Comparison of ENCODE assay signal across 8 mouse cellular contexts in the genomic region with DNA sequence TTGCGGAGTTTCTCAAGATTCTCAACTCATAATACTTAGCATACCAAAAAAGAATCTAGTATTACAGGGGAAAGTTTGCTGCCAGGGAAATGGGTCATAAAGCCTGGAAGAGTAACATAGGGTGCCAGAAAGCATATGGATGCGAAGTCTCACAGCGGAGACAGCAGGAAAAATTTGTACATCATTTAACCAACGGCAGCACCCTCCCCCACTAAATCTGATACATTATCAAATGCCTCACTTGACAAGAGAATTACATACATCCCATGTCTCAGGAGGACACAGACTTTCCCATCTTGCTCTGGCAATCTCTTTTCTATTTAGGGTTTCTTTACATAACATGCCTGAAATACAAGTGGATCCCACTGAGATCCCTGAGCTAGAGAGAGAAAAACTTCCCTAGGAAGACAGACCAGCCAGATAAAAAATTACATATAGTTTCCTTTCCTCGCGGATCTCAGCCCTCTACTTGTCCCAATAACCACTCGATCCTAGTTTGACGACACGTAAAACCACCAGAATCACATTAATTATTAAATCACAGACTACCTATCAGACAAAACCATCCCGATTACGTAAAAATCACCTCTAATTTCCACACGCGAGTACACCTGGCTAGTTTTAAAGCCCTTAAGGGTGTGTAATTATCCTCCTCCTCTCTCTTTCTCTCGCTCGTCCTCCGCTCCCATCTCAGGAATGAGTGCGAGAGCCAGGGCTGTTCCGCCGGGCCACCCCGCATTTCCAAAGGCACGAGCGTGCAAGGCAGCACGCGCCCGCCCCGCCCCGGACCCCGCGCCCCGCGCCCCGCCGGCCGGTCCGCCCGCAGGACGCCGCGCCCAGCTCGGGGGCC.
A peak's percentile ranks its signal among the peaks of the same experiment; 100 is the strongest.
DNase-seq lines count a peak whose midpoint lies in the region; ATAC-seq lines count a peak whose summit lies in the region.

No protein-coding gene starts in this region.

- peaks cover 2% of the 10 kb centered on the region; the same call in 1 of the 2 replicates for H3K4me1 ChIP-seq in brown adipose tissue, adult 24 weeks (ENCODE audit: control insufficient read depth, insufficient read depth, insufficient read length, low read length)
- peaks cover 36% of the 10 kb centered on the region for H3K4me1 ChIP-seq in forebrain, embryonic 16.5 days (replicated peaks; ENCODE audit: control insufficient read depth, insufficient read depth, low read length)
- H3K4me1 ChIP-seq in neural tube, embryonic 15.5 days = peaks cover 48% of the 10 kb centered on the region

- H3K36me3 ChIP-seq in forebrain, embryonic 16.5 days (ENCODE audit: control insufficient read depth, insufficient read depth) = no peaks in the 10 kb centered on the region
- no peaks in the 10 kb centered on the region for H3K36me3 ChIP-seq in neural tube, embryonic 15.5 days

- peak overlapping the region; percentile 91 for H3K27ac ChIP-seq in brown adipose tissue, adult 24 weeks (replicated peaks; ENCODE audit: low read depth, low read length)
- peak overlapping the region; percentile 99 for H3K27ac ChIP-seq in forebrain, embryonic 16.5 days (ENCODE audit: low read length)
- peak overlapping the region; percentile 96 for H3K27ac ChIP-seq in neural tube, embryonic 15.5 days (replicated peaks)

- peak; percentile 38 for ATAC-seq in forebrain, embryonic 16.5 days
- ATAC-seq in neural tube, embryonic 15.5 days (ENCODE audit: low FRiP score) = peak; percentile 42

- DNase-seq in retina, postnatal 1 day = peak; percentile 38
- no peak for DNase-seq in retina, embryonic 14.5 days (ENCODE audit: low spot score)
- peak; percentile 7 for DNase-seq in liver
- no peak for DNase-seq in thymus, postnatal 36 days
- no peak for DNase-seq in gastrocnemius, postnatal 14 days

- H3K9me3 ChIP-seq in forebrain, embryonic 16.5 days (ENCODE audit: control insufficient read depth, low read length) = no peaks in the 10 kb centered on the region
- H3K9me3 ChIP-seq in neural tube, embryonic 15.5 days (replicated peaks) = no peaks in the 10 kb centered on the region

- peak overlapping the region; percentile 86 for H3K4me3 ChIP-seq in brown adipose tissue, adult 24 weeks (ENCODE audit: insufficient read depth, low read depth, low read length)
- H3K4me3 ChIP-seq in forebrain, embryonic 16.5 days (replicated peaks; ENCODE audit: low read length) = peak overlapping the region; percentile 69
- peak overlapping the region; percentile 72 for H3K4me3 ChIP-seq in neural tube, embryonic 15.5 days (replicated peaks)

- intact Hi-C loops in gastrocnemius, postnatal 14 days (cut with DNase I; ENCODE audit: low total_unique reads) = no loop called here

- peak overlapping the region; percentile 96 for H3K9ac ChIP-seq in forebrain, embryonic 16.5 days (replicated peaks; ENCODE audit: low read depth, low read length)
- peak overlapping the region; percentile 95 for H3K9ac ChIP-seq in neural tube, embryonic 15.5 days (replicated peaks)

- peak overlapping the region; percentile 81 for H3K4me2 ChIP-seq in forebrain, embryonic 16.5 days (ENCODE audit: low read length)
- H3K4me2 ChIP-seq in neural tube, embryonic 15.5 days = peak overlapping the region; percentile 83

- WGBS in forebrain, embryonic 16.5 days = 2% methylated on average over 40 of the region's 40 CpGs
- 2% methylated on average over 38 of the region's 40 CpGs for WGBS in neural tube, embryonic 15.5 days

- no peaks in the 10 kb centered on the region for H3K27me3 ChIP-seq in forebrain, embryonic 16.5 days (replicated peaks; ENCODE audit: control insufficient read depth, insufficient read depth, low read length)
- H3K27me3 ChIP-seq in neural tube, embryonic 15.5 days (replicated peaks) = no peaks in the 10 kb centered on the region

Comparison
In these comparisons a context has a peak if more than half of its experiments do, and no peak if none do; other contexts are left out.
1. DNase-seq: peak in retina, postnatal 1 day (single experiment) and liver (single experiment); none in retina, embryonic 14.5 days (single experiment), thymus, postnatal 36 days (0 of 2) and gastrocnemius, postnatal 14 days (single experiment).
2. Peak in every context shown above with its lines, with median percentiles within 50 percentile points of each other: H3K27ac ChIP-seq and H3K4me3 ChIP-seq.